Mouse (Mus musculus) myocyte (in vitro differentiated cells): ENCODE results near the gene Cox4i1. TPM values are rescaled to one million over a fixed set of nuclear protein-coding genes. Genes with fewer than 3 reads are reported as not detected.

Source experiments
- H3K27me3 ChIP-seq: one replicate; pipeline ENCODE4 v1.6.1; 2011; ENCODE audit not compliant: control insufficient read depth, insufficient read depth, insufficient read length
- H3K36me3 ChIP-seq: one replicate; pipeline ENCODE4 v1.6.1; 2011; ENCODE audit not compliant: control insufficient read depth, insufficient read depth
- H3K4me2 ChIP-seq: one replicate; pipeline ENCODE4 v1.6.1; 2011; ENCODE audit warnings: low read depth, control low read depth
- H3K4me3 ChIP-seq: one replicate; pipeline ENCODE4 v1.5.1; 2011; ENCODE audit warnings: mild to moderate bottlenecking, control low read depth, moderate library complexity
- H3K79me2 ChIP-seq: one replicate; pipeline ENCODE4 v1.6.1; 2011; ENCODE audit not compliant: control insufficient read depth, insufficient read depth
- H3ac ChIP-seq: one replicate; pipeline ENCODE4 v1.6.1; 2011; ENCODE audit not compliant: control insufficient read depth, insufficient read length
- CEBPB ChIP-seq: IDR thresholded peaks from 2 replicates; pipeline ENCODE4 v1.6.1; 2011; ENCODE audit warnings: mild to moderate bottlenecking, moderate library complexity; ENCODE audit not compliant: poor library complexity, insufficient read depth, severe bottlenecking
- E2F4 ChIP-seq: IDR thresholded peaks from one replicate; pipeline ENCODE4 v1.6.1; 2011; ENCODE audit warnings: mild to moderate bottlenecking, control low read depth, moderate library complexity; ENCODE audit not compliant: insufficient read depth
- MAX ChIP-seq: IDR thresholded peaks from one replicate; pipeline ENCODE4 v1.6.1; 2011; ENCODE audit warnings: low read depth, mild to moderate bottlenecking, control low read depth
- MYOD1 ChIP-seq, 3 experiments: IDR thresholded peaks; one replicate each; pipeline ENCODE4 v1.6.1; 2011; ENCODE audit warnings: control low read depth in 2 of 3, low read depth in 2 of 3, mild to moderate bottlenecking in 2 of 3, moderate library complexity in 1 of 3; ENCODE audit not compliant: insufficient read length in 2 of 3, control insufficient read depth in 1 of 3
- MYOG ChIP-seq, 3 experiments: IDR thresholded peaks; one replicate each; pipeline ENCODE4 v1.6.1; 2011; ENCODE audit warnings: control low read depth in 2 of 3, low read depth in 2 of 3, mild to moderate bottlenecking in 2 of 3; ENCODE audit not compliant: insufficient read length in 2 of 3, control insufficient read depth in 1 of 3, insufficient read depth in 1 of 3
- POLR2A ChIP-seq: IDR thresholded peaks from one replicate; pipeline ENCODE4 v1.6.1; 2011; ENCODE audit warnings: low read depth, mild to moderate bottlenecking, control low read depth, moderate library complexity; ENCODE audit not compliant: insufficient read length
- POLR2AphosphoS2 ChIP-seq: IDR thresholded peaks from one replicate; pipeline ENCODE4 v1.6.1; 2011; ENCODE audit warnings: low read depth, control low read depth; ENCODE audit not compliant: insufficient read length
- REST ChIP-seq: IDR thresholded peaks from one replicate; pipeline ENCODE4 v1.6.1; 2011; ENCODE audit warnings: mild to moderate bottlenecking, control low read depth, moderate library complexity; ENCODE audit not compliant: insufficient read depth, insufficient read length
- SRF ChIP-seq: IDR thresholded peaks from one replicate; pipeline ENCODE4 v1.6.1; 2011; ENCODE audit warnings: low read depth; ENCODE audit not compliant: control insufficient read depth, insufficient read length
- TCF12 ChIP-seq: IDR thresholded peaks from one replicate; pipeline ENCODE4 v1.6.1; 2011; ENCODE audit warnings: mild to moderate bottlenecking, control low read depth; ENCODE audit not compliant: poor library complexity, insufficient read depth, severe bottlenecking
- TCF3 ChIP-seq: IDR thresholded peaks from one replicate; pipeline ENCODE4 v1.6.1; 2011; ENCODE audit warnings: low read depth, control low read depth; ENCODE audit not compliant: insufficient read length
- USF1 ChIP-seq: IDR thresholded peaks from one replicate; pipeline ENCODE4 v1.6.1; 2011; ENCODE audit warnings: low read depth, mild to moderate bottlenecking, control low read depth, moderate library complexity
- polyA plus RNA-seq: library from polyadenylated mRNA; unstranded; fragments of >200 nt; fragmentation: generic; extraction: Trizol; gene quantifications from one replicate; pipeline ENCODE4 v1.2.1, GENCODE M21; 2012; ENCODE audit warnings: missing spikeins

Cox4i1 gene
- polyA plus RNA-seq, 1 experiment = 1,903 TPM

DNA sequence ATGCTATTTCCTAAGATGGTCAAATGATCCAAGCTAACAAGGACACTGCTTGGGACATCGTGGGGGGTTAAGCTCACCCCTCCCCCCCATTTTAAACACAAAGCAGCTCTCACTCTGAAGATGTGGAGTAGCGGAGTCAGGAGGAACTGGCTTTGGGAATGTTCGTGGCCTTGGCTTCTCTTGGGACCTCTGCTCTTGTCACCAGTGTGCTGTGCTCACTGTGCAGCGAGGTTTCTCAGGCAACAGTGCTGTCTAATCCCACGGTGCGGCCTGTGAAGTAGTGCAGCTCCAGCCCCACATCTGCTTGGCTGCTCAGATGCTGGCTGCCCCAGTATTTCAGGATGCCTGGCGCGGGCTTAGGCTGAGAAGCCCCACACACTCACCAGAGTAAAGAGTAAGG is 10.6 kb upstream of the Cox4i1 start:
- no peak overlapping the region for H3ac ChIP-seq
- no peak overlapping the region for H3K4me3 ChIP-seq
- no peaks in the 10 kb centered on the region for H3K27me3 ChIP-seq
- no peak overlapping the region for H3K4me2 ChIP-seq
- peaks cover 20% of the 10 kb centered on the region for H3K79me2 ChIP-seq
- TF ChIP-seq POLR2AphosphoS2 (no peak), E2F4 (no peak), TCF12 (no peak), MAX (no peak), MYOD1 (IDR thresholded peaks at IDR 0.05; ENCODE audit: control insufficient read depth in 1 of 3, insufficient read length in 2 of 3, low read depth in 2 of 3) (no peak), SRF (no peak), MYOG (IDR thresholded peaks at IDR 0.05; ENCODE audit: control insufficient read depth in 1 of 3, insufficient read depth in 1 of 3, insufficient read length in 2 of 3, low read depth in 2 of 3) (no peak), TCF3 (no peak), USF1 (no peak)
- H3K36me3 ChIP-seq = peaks cover 19% of the 10 kb centered on the region

DNA sequence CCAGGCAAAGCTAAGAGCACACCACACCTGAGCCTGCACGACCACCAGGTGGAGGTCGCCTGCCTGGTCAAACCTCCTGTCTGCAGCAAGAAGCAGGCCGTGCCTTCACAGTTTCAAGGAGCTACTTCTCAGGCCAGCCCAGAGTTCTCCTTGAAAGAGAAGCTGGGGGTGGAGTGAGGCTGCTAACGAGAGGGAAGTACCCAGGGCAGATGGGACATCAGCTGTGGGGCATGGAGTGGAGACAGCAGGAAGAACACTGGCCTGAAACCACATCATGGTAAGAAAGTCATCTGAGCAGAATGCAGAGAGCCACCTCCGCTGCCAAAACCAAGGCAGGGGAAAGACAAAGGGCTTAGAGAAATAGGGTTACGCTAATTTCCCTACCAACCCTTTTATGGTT is 3.5 kb upstream of the Cox4i1 start:
- H3ac ChIP-seq = no peak overlapping the region
- H3K4me2 ChIP-seq = no peak overlapping the region
- peaks cover 85% of the 10 kb centered on the region for H3K79me2 ChIP-seq
- H3K36me3 ChIP-seq = no peaks in the 10 kb centered on the region
- H3K27me3 ChIP-seq = no peaks in the 10 kb centered on the region
- no peak overlapping the region for H3K4me3 ChIP-seq
- no peak for TF ChIP-seq POLR2A
- no peak for TF ChIP-seq MYOG (IDR thresholded peaks at IDR 0.05; ENCODE audit: control insufficient read depth in 1 of 3, insufficient read depth in 1 of 3, insufficient read length in 2 of 3, low read depth in 2 of 3)
- TF ChIP-seq MYOD1 (IDR thresholded peaks at IDR 0.05; ENCODE audit: control insufficient read depth in 1 of 3, insufficient read length in 2 of 3, low read depth in 2 of 3) = no peak
- TF ChIP-seq POLR2AphosphoS2 = no peak
- TF ChIP-seq E2F4 = no peak
- no peak for TF ChIP-seq SRF
- TF ChIP-seq USF1 = no peak
- TF ChIP-seq MAX = no peak
- TF ChIP-seq TCF12 = no peak
- TF ChIP-seq REST = no peak

DNA sequence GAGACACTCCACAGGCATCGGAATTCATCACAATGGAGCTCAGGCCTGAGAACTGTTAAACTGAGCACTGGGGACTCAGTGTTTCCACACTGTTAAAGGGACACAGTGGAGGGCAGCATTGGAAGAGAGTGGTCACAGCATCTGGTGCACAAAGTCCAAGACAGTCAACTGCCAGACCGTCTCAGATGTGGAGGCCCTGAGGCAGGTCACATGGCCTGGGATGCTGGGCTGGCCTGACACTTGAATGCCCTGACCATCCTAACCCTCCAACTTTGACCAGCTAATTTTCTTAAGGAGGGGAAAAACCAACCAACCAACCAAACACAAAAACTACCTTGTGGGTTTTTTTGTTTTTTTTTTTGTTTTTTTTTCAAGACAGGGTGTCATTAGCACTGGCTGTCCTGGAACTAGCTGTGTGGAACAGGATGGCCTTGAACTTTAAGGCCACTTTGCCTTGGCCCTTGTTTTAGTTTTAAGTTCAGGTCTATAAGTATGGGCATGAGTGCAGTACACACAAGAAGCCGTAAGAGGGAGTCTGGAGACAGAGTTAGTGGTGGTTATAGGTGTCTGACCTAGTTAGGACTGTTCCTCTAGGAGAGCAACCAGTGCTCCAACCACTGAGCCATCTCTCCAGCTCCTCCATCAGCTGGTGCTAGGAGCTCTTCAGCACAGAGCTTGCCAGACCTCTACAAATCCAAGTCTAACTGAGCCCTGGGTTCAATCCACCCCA is 2.1 kb upstream of the Cox4i1 start:
- TF ChIP-seq TCF3 (no peak), POLR2A (no peak), MYOG (IDR thresholded peaks at IDR 0.05; ENCODE audit: control insufficient read depth in 1 of 3, insufficient read depth in 1 of 3, insufficient read length in 2 of 3, low read depth in 2 of 3) (no peak), REST (no peak), TCF12 (no peak), E2F4 (no peak), POLR2AphosphoS2 (no peak), USF1 (no peak)
- peak overlapping the region; percentile 87 for H3K4me2 ChIP-seq
- H3ac ChIP-seq = no peak overlapping the region
- peak overlapping the region; percentile 67 for H3K4me3 ChIP-seq
- peaks cover 8% of the 10 kb centered on the region for H3K36me3 ChIP-seq
- no peaks in the 10 kb centered on the region for H3K27me3 ChIP-seq
- peaks cover 94% of the 10 kb centered on the region for H3K79me2 ChIP-seq

DNA sequence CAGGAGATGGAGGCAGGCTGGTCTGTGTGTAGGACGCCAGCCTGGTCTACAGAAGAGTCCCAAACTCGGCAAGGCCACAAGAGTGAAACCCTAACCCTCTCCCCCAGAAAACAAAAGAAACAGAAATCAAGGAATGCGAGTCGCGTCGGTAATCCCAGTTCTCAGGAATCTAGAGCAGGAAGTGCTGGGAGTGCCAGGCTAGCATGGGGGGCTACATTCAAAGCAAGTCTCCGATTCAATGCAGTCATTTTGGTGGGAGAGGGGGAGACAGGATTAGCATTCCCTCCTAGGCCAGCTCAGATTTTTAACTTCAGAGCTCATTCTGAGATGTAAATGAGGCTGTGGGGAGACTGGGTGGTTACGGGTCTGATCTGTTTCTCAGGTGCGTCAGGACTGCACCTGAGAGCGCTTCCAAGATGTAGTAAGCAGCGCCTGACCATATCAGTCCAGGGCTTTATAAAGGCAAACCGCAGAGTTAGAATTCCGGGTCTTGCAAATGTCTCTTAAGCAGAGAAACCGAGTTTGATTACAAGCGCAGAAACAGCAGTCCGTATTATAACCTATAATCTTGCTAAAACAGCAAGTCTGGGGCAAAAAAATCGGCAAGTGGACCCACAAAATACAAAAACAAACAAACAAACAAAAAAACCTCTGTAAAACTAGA is 1.1 kb upstream of the Cox4i1 start:
- H3K4me3 ChIP-seq = peak overlapping the region; percentile 67
- no peaks in the 10 kb centered on the region for H3K27me3 ChIP-seq
- H3ac ChIP-seq = peak overlapping the region; percentile 78
- no peak for TF ChIP-seq POLR2AphosphoS2
- TF ChIP-seq TCF3 = no peak
- TF ChIP-seq USF1 = no peak
- TF ChIP-seq MAX = no peak
- TF ChIP-seq TCF12 = no peak
- TF ChIP-seq MYOG (IDR thresholded peaks at IDR 0.05; ENCODE audit: control insufficient read depth in 1 of 3, insufficient read depth in 1 of 3, insufficient read length in 2 of 3, low read depth in 2 of 3) = no peak
- no peak for TF ChIP-seq REST
- TF ChIP-seq POLR2A = no peak
- TF ChIP-seq CEBPB = no peak
- TF ChIP-seq E2F4 = no peak
- TF ChIP-seq SRF = no peak
- no peak for TF ChIP-seq MYOD1 (IDR thresholded peaks at IDR 0.05; ENCODE audit: control insufficient read depth in 1 of 3, insufficient read length in 2 of 3, low read depth in 2 of 3)
- peaks cover 87% of the 10 kb centered on the region for H3K79me2 ChIP-seq
- peak overlapping the region; percentile 87 for H3K4me2 ChIP-seq
- H3K36me3 ChIP-seq = peaks cover 15% of the 10 kb centered on the region
